Mouse (Mus musculus) myocyte (in vitro differentiated cells): ENCODE measurements around the gene Ntan1.

ENCODE experiments used
- E2F4 ChIP-seq: IDR thresholded peaks from one replicate; pipeline ENCODE4 v1.6.1; 2011; ENCODE audit warnings: mild to moderate bottlenecking, control low read depth, moderate library complexity; ENCODE audit not compliant: insufficient read depth
- MAX ChIP-seq: IDR thresholded peaks from one replicate; pipeline ENCODE4 v1.6.1; 2011; ENCODE audit warnings: low read depth, mild to moderate bottlenecking, control low read depth
- MYOD1 ChIP-seq, 3 experiments: IDR thresholded peaks; one replicate each; pipeline ENCODE4 v1.6.1; 2011; ENCODE audit warnings: control low read depth in 2 of 3, low read depth in 2 of 3, mild to moderate bottlenecking in 2 of 3, moderate library complexity in 1 of 3; ENCODE audit not compliant: insufficient read length in 2 of 3, control insufficient read depth in 1 of 3
- POLR2A ChIP-seq: IDR thresholded peaks from one replicate; pipeline ENCODE4 v1.6.1; 2011; ENCODE audit warnings: low read depth, mild to moderate bottlenecking, control low read depth, moderate library complexity; ENCODE audit not compliant: insufficient read length
- POLR2AphosphoS2 ChIP-seq: IDR thresholded peaks from one replicate; pipeline ENCODE4 v1.6.1; 2011; ENCODE audit warnings: low read depth, control low read depth; ENCODE audit not compliant: insufficient read length
- TCF3 ChIP-seq: IDR thresholded peaks from one replicate; pipeline ENCODE4 v1.6.1; 2011; ENCODE audit warnings: low read depth, control low read depth; ENCODE audit not compliant: insufficient read length

- peak; percentile 98 for TF ChIP-seq POLR2A
- TF ChIP-seq MAX: no peak
- peak; percentile 57 for TF ChIP-seq E2F4
- peak; percentile 86 for TF ChIP-seq POLR2AphosphoS2
- TF ChIP-seq TCF3: no peak
- TF ChIP-seq MYOD1 (IDR thresholded peaks at IDR 0.05; ENCODE audit: control insufficient read depth in 1 of 3, insufficient read length in 2 of 3, low read depth in 2 of 3): peak in 2 of 3 experiments; percentile 62 to 67
These were observed at the start of gene Ntan1 for GRCm38 (mm10) chr16:13818560-13819393.
